Mouse (Mus musculus) embryonic facial prominence, embryonic 12.5 days (tissue): ENCODE measurements around the gene Adcy5. TPM values are rescaled to one million over a fixed set of nuclear protein-coding genes. Genes with fewer than 3 reads are reported as not detected.

Source experiments
- ATAC-seq: fragments of 200-750 bp; cut with Nextera tagmentation; 2 replicates; pipeline ENCODE4 v1.8.0; 2017; ENCODE audit not compliant: insufficient number of reproducible peaks, insufficient read depth, low FRiP score, low TSS enrichment
- H3K27ac ChIP-seq: fragments of 300-500 bp; sonication (generic); 2 replicates; pipeline ENCODE4 v1.5.1; 2016; ENCODE audit warnings: mild to moderate bottlenecking
- H3K27me3 ChIP-seq: fragments of 300-500 bp; sonication (generic); 2 replicates; pipeline ENCODE4 v1.6.1; 2016; ENCODE audit warnings: mild to moderate bottlenecking, moderate library complexity
- H3K36me3 ChIP-seq: fragments of 300-500 bp; sonication (generic); 2 replicates; pipeline ENCODE4 v1.6.1; 2016; ENCODE audit warnings: mild to moderate bottlenecking
- H3K4me1 ChIP-seq: fragments of 300-500 bp; sonication (generic); 2 replicates; pipeline ENCODE4 v1.6.1; 2016
- H3K4me2 ChIP-seq: fragments of 300-500 bp; sonication (generic); replicated peaks from 2 replicates; pipeline ENCODE4 v1.6.1; 2016; ENCODE audit warnings: mild to moderate bottlenecking, moderate library complexity
- H3K4me3 ChIP-seq: fragments of 300-500 bp; sonication (generic); 2 replicates; pipeline ENCODE4 v1.5.1; 2016; ENCODE audit warnings: mild to moderate bottlenecking
- H3K9ac ChIP-seq: fragments of 300-500 bp; sonication (generic); 2 replicates; pipeline ENCODE4 v1.6.1; 2016; ENCODE audit warnings: mild to moderate bottlenecking, moderate library complexity
- H3K9me3 ChIP-seq: fragments of 300-500 bp; sonication (generic); 2 replicates; pipeline ENCODE4 v1.6.1; 2016; ENCODE audit warnings: mild to moderate bottlenecking, moderate library complexity
- WGBS: fragments of 180-500 bp; shearing (Covaris S2); methylation state at CpG from one replicate; pipeline ENCODE4 v1.1.7; 2016; 5-methylcytosine and 5-hydroxymethylcytosine counted together
- polyA plus RNA-seq: library from polyadenylated mRNA; unstranded; fragments of >200 nt; fragmentation: Nextera tagmentation; extraction: Ambion mirVana; gene quantifications from 2 replicates; pipeline ENCODE4 v1.2.1, GENCODE M21; 2016

Adcy5 gene
- polyA plus RNA-seq, 1 experiment from 2014 or later = 2.1 TPM

- Histone ChIP-seq H3K36me3 (no peaks in the 10 kb centered on the region), H3K27me3 (no peaks in the 10 kb centered on the region), H3K27ac (no peak overlapping the region), H3K9ac (no peak overlapping the region), H3K4me1 (peaks cover 37% of the 10 kb centered on the region), H3K4me2 (no peak overlapping the region), H3K9me3 (no peaks in the 10 kb centered on the region), H3K4me3 (no peak overlapping the region)
- WGBS = 80% methylated on average over 5 of the region's 5 CpGs
- no peak for ATAC-seq
These were observed 55.1 kb downstream of the Adcy5 start for GRCm38 (mm10) chr16:35209753-35210152.

- Histone ChIP-seq H3K4me2 (no peak overlapping the region), H3K4me1 (peaks cover 14% of the 10 kb centered on the region), H3K4me3 (no peak overlapping the region), H3K36me3 (no peaks in the 10 kb centered on the region), H3K27ac (no peak overlapping the region), H3K9ac (no peak overlapping the region), H3K27me3 (no peaks in the 10 kb centered on the region), H3K9me3 (no peaks in the 10 kb centered on the region)
- 69% methylated on average over 7 of the region's 7 CpGs for WGBS
- ATAC-seq = no peak
These were observed 60.4 kb downstream of the Adcy5 start for GRCm38 (mm10) chr16:35215047-35215446.

DNA sequence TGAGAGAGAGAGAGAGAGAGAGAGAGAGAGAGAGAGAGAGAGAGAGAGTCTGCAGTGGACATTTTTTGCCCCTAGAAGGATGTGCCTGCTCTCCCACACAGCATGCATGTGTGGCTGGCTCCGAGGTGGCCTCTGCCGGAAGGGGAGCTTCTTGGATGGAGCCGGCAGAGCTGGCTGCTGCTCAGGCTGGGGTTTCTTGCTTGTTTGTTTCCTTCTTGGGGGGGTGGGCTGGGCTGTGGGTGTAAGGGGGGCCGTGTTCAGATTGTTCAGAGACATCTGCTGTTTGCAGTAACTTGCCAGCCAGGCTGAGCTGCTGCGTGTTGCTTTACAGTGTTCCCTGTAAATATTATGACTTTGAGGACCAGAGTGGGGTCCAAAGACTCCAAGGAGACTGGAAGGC lies 60.8 kb downstream of the Adcy5 start:
- Histone ChIP-seq H3K4me3 (no peak overlapping the region), H3K27ac (no peak overlapping the region), H3K9ac (no peak overlapping the region), H3K4me2 (no peak overlapping the region), H3K9me3 (no peaks in the 10 kb centered on the region), H3K4me1 (peaks cover 12% of the 10 kb centered on the region), H3K27me3 (no peaks in the 10 kb centered on the region), H3K36me3 (no peaks in the 10 kb centered on the region)
- ATAC-seq = no peak
- WGBS = 29% methylated on average over 5 of the region's 5 CpGs

- Histone ChIP-seq H3K4me2 (no peak overlapping the region), H3K27me3 (no peaks in the 10 kb centered on the region), H3K9me3 (no peaks in the 10 kb centered on the region), H3K9ac (no peak overlapping the region), H3K4me3 (no peak overlapping the region), H3K4me1 (peaks cover 12% of the 10 kb centered on the region), H3K27ac (no peak overlapping the region), H3K36me3 (no peaks in the 10 kb centered on the region)
- 0 out of 2 replicates have a peak, but pooled peaks have one; percentile 22 for ATAC-seq
- WGBS = 41% methylated on average over 6 of the region's 6 CpGs
These were observed 62.3 kb downstream of the Adcy5 start for GRCm38 (mm10) chr16:35216826-35217491.

DNA sequence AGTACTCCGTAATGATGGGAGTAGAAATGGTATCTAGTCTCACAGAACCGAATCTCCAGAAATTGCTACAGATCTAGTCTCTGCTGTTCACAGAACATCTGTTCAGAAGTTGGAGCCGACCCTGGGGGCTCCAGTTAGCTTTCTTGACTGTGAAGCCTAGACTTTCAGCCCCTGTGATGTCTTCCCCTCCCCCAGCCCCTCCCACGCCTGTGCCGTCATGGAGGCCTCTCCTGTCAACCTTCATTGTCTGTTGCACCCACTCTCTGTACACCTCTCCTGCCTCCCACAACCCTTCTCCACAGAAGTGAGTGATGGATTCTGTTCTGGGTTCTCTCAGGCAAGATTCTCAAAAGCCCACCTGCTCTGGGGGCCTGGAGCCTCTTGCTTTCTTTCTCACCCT lies 65.7 kb downstream of the Adcy5 start:
- Histone ChIP-seq H3K4me2 (no peak overlapping the region), H3K27ac (no peak overlapping the region), H3K4me3 (no peak overlapping the region), H3K36me3 (no peaks in the 10 kb centered on the region), H3K9me3 (no peaks in the 10 kb centered on the region), H3K4me1 (peaks cover 14% of the 10 kb centered on the region), H3K9ac (no peak overlapping the region), H3K27me3 (no peaks in the 10 kb centered on the region)
- no peak for ATAC-seq
- WGBS = 62% methylated on average over 5 of the region's 5 CpGs

DNA sequence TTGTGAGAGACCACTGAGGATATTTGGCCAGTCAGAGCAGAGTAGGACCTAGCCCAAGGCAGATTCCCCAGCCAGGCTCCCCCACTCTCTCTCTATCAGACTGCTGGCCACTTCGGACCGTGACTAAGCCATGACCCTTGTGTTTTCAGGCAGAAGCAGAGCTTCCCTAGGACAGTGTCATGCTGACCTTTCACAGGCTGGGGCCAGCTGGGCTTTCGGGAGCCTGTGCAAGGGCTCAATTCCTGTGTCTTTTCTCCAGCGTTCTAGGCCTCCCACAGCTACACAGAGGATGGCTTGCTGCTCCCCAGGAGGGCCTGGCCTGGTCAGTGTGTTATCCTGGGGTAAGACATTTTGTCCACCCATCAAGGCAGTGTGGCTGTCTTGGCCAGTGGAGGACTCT lies 66.9 kb downstream of the Adcy5 start:
- Histone ChIP-seq H3K4me1 (0 out of 2 replicates have a peak, but pooled peaks cover 9% of the 10 kb centered on the region), H3K27me3 (no peaks in the 10 kb centered on the region), H3K4me2 (no peak overlapping the region), H3K9me3 (no peaks in the 10 kb centered on the region), H3K4me3 (no peak overlapping the region), H3K27ac (no peak overlapping the region), H3K36me3 (no peaks in the 10 kb centered on the region), H3K9ac (no peak overlapping the region)
- WGBS = 35% methylated on average over 4 of the region's 4 CpGs
- no peak for ATAC-seq

DNA sequence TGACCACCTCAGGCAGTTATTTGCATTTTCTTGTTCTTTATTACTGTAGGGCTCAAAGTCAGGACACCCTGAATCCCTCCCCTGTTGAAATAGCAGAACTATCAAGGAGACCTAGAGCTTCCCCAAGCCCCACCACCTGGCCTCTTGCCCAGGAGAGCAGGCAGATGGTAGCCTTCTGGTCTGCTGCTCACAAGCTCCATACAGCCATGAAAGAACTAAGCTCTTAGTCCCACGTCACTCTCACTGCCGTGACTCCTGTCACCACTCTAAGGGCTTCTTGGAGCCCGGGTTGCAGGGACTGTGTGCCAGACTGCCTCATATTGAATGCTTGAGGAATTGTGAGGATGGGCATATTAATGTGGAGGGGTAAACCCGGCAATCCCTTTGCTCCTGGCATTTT lies 69.3 kb downstream of the Adcy5 start:
- no peak overlapping the region for H3K27ac ChIP-seq
- WGBS = 89% methylated on average over 4 of the region's 4 CpGs
- no peak overlapping the region for H3K4me3 ChIP-seq
- H3K4me2 ChIP-seq = no peak overlapping the region
- H3K9ac ChIP-seq = no peak overlapping the region
- no peak for ATAC-seq
- no peaks in the 10 kb centered on the region for H3K36me3 ChIP-seq
- no peaks in the 10 kb centered on the region for H3K27me3 ChIP-seq
- no peaks in the 10 kb centered on the region for H3K9me3 ChIP-seq
- 0 out of 2 replicates have a peak, but pooled peaks cover 9% of the 10 kb centered on the region for H3K4me1 ChIP-seq

- no peak for ATAC-seq
- 64% methylated on average over 14 of the region's 14 CpGs for WGBS
- no peak overlapping the region for H3K4me2 ChIP-seq
These were observed 70.0 kb downstream of the Adcy5 start for GRCm38 (mm10) chr16:35224716-35225115.

GRCm38 (mm10) chr16:35229582-35229981 lies 74.9 kb downstream of the Adcy5 start:
- Histone ChIP-seq H3K27ac (no peak overlapping the region), H3K36me3 (no peaks in the 10 kb centered on the region)

More at GRCm38 (mm10) chr16:35224716-35225115, 70.0 kb downstream of the Adcy5 start:
- H3K27me3 ChIP-seq = no peaks in the 10 kb centered on the region
- H3K27ac ChIP-seq = no peak overlapping the region
- no peaks in the 10 kb centered on the region for H3K36me3 ChIP-seq
- H3K9me3 ChIP-seq = no peaks in the 10 kb centered on the region
- H3K9ac ChIP-seq = no peak overlapping the region
- H3K4me1 ChIP-seq = 0 out of 2 replicates have a peak, but pooled peaks cover 9% of the 10 kb centered on the region
- no peak overlapping the region for H3K4me3 ChIP-seq

GRCm38 (mm10) chr16:35232153-35232750 lies 77.6 kb downstream of the Adcy5 start:
- Histone ChIP-seq H3K27me3 (no peaks in the 10 kb centered on the region), H3K36me3 (no peaks in the 10 kb centered on the region), H3K9ac (no peak overlapping the region), H3K27ac (peak overlapping the region; percentile 54; the same call in 1 of the 2 replicates), H3K4me3 (no peak overlapping the region), H3K4me2 (no peak overlapping the region), H3K4me1 (peaks cover 8% of the 10 kb centered on the region; the same call in 1 of the 2 replicates), H3K9me3 (no peaks in the 10 kb centered on the region)
- ATAC-seq = no peak
- 25% methylated on average over 12 of the region's 14 CpGs for WGBS

More at GRCm38 (mm10) chr16:35229582-35229981, 74.9 kb downstream of the Adcy5 start:
- no peaks in the 10 kb centered on the region for H3K27me3 ChIP-seq
- H3K4me1 ChIP-seq = peaks cover 11% of the 10 kb centered on the region; the same call in 1 of the 2 replicates
- H3K4me3 ChIP-seq = no peak overlapping the region
- H3K9ac ChIP-seq = no peak overlapping the region
- H3K4me2 ChIP-seq = no peak overlapping the region
- 62% methylated on average over 11 of the region's 11 CpGs for WGBS
- ATAC-seq = no peak
- H3K9me3 ChIP-seq = no peaks in the 10 kb centered on the region

- Histone ChIP-seq H3K4me1 (peaks cover 8% of the 10 kb centered on the region; the same call in 1 of the 2 replicates), H3K9me3 (no peaks in the 10 kb centered on the region), H3K27ac (no peak overlapping the region), H3K4me2 (no peak overlapping the region), H3K9ac (no peak overlapping the region), H3K27me3 (no peaks in the 10 kb centered on the region), H3K36me3 (no peaks in the 10 kb centered on the region), H3K4me3 (no peak overlapping the region)
- ATAC-seq = no peak
- WGBS = 85% methylated on average over 4 of the region's 4 CpGs
These were observed 78.7 kb downstream of the Adcy5 start for GRCm38 (mm10) chr16:35233329-35233728.

GRCm38 (mm10) chr16:35237091-35237490 lies 82.4 kb downstream of the Adcy5 start:
- no peak for ATAC-seq
- Histone ChIP-seq H3K27me3 (no peaks in the 10 kb centered on the region), H3K27ac (no peak overlapping the region), H3K9ac (no peak overlapping the region), H3K36me3 (no peaks in the 10 kb centered on the region), H3K4me1 (peaks cover 10% of the 10 kb centered on the region; the same call in 1 of the 2 replicates), H3K4me3 (no peak overlapping the region), H3K4me2 (no peak overlapping the region), H3K9me3 (no peaks in the 10 kb centered on the region)
- 86% methylated on average over 7 of the region's 7 CpGs for whole genome bisulfite sequencing
